Mouse (Mus musculus): ENCODE measurements around the gene Hinfp.

DNA sequence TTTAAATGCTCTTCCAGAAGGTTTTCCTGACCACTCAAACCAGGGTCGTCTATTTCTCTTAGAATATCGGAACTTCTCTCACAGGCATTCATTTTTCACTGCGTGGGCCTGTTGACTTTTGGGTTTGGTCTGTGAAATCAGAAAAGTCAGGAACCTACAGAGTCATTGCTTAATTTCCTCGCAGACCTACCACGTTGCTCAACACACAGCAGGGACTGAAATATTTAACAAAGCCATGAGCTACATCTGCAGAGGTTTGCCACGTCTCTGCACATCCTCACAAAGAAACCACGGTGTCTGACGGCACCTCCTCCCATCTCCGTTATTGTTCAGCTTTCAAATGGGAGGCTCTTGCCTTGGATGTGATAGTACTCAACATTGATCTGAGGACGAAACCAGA, 46.5 kb downstream of the Hinfp start:
- TF ChIP-seq CTCF (IDR thresholded peaks at IDR 0.05; ENCODE audit: extremely low read depth, insufficient read depth, low read length), result no peak
- TF ChIP-seq POLR2A (IDR thresholded peaks at IDR 0.05; ENCODE audit: extremely low read depth, insufficient read depth, low read length), result no peak

Data from cortical plate, adult 2 months (tissue).